Mouse (Mus musculus): Measurements from ENCODE around the gene Zfp410.

DNA sequence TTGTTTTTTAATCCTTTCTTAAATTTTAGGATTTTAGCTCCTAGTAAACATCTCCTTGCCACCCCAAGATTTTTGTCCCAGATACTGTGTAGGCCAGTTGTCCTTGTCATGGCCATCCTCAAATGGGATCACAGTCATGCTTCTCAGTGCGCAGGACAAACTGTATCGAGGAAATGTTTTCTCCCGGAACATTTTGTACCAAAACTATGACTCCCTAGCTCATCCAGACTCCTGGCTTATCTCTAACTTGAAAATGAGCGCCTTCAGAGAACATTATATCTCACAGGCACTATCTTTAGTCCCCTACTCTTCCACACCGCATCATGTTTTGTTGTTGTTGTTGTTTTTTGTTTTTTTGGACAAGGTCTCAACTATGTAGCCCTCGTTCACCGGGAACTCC, 646 bp upstream of the Zfp410 start:
- TF ChIP-seq CTCF (conservative IDR thresholded peaks at IDR 0.05 in 1 of 2, IDR thresholded peaks at IDR 0.05 in 1 of 2; ENCODE audit: low read depth in 2 of 2, low read length in 2 of 2) (no peak), POLR2A (IDR thresholded peaks at IDR 0.05; ENCODE audit: low read depth, low read length) (no peak), MXI1 (IDR thresholded peaks at IDR 0.05; ENCODE audit: low read depth, low read length) (no peak)

All from CH12.LX (cell line).